Mouse (Mus musculus) heart, postnatal 0 days (tissue): Measurements from ENCODE around the gene Yju2. TPM values are rescaled to one million over a fixed set of nuclear protein-coding genes. Genes with fewer than 3 reads are reported as not detected.

ENCODE experiments used
- ATAC-seq: fragments of 200-750 bp; cut with Nextera tagmentation; 2 replicates; pipeline ENCODE4 v1.8.0; 2017; ENCODE audit warnings: low read depth, moderate number of reproducible peaks, moderate library complexity; ENCODE audit not compliant: insufficient read depth
- DNase-seq: peaks from one replicate; pipeline ENCODE4 v3.0.0-alpha.2; 2016; ENCODE audit warnings: low spot score
- H3K27ac ChIP-seq: fragments of 300-500 bp; sonication (generic); 2 replicates; pipeline ENCODE4 v1.5.1; 2014; ENCODE audit warnings: low read depth, mild to moderate bottlenecking
- H3K27me3 ChIP-seq: fragments of 300-500 bp; sonication (generic); 2 replicates; pipeline ENCODE4 v1.6.1; 2014; ENCODE audit warnings: low read length, mixed read lengths; ENCODE audit not compliant: control insufficient read depth, insufficient read depth
- H3K36me3 ChIP-seq: fragments of 300-500 bp; sonication (generic); replicated peaks from 2 replicates; pipeline ENCODE4 v1.6.1; 2014; ENCODE audit warnings: low read length, mixed read lengths; ENCODE audit not compliant: control insufficient read depth, insufficient read depth
- H3K4me1 ChIP-seq: fragments of 300-500 bp; sonication (generic); 2 replicates; pipeline ENCODE4 v1.6.1; 2014; ENCODE audit warnings: antibody characterized with exemption; ENCODE audit not compliant: control insufficient read depth, insufficient read depth
- H3K4me2 ChIP-seq: fragments of 300-500 bp; sonication (generic); 2 replicates; pipeline ENCODE4 v1.6.1; 2014; ENCODE audit warnings: low read depth, mild to moderate bottlenecking, low read length, moderate library complexity
- H3K4me3 ChIP-seq: fragments of 300-500 bp; sonication (generic); 2 replicates; pipeline ENCODE4 v1.5.1; 2014; ENCODE audit warnings: low read depth, low read length
- H3K9ac ChIP-seq: fragments of 300-500 bp; sonication (generic); replicated peaks from 2 replicates; pipeline ENCODE4 v1.6.1; 2014; ENCODE audit warnings: low read depth, low read length, mixed read lengths
- H3K9me3 ChIP-seq: fragments of 300-500 bp; sonication (generic); replicated peaks from 2 replicates; pipeline ENCODE4 v1.6.1; 2016; ENCODE audit warnings: low read length; ENCODE audit not compliant: control insufficient read depth
- CTCF ChIP-seq: IDR thresholded peaks from 2 replicates; pipeline ENCODE4 v1.5.1; 2016; ENCODE audit warnings: antibody characterized with exemption, control low read depth, low read depth
- EP300 ChIP-seq: IDR thresholded peaks from 2 replicates; pipeline ENCODE4 v1.6.1; 2016; ENCODE audit warnings: antibody characterized with exemption, low read depth
- WGBS: fragments of 180-500 bp; shearing (Covaris S2); extraction: QIAGEN DNeasy Blood & Tissue Kit; methylation state at CpG from one replicate; pipeline ENCODE4 v1.1.7; 2014; 5-methylcytosine and 5-hydroxymethylcytosine counted together
- polyA plus RNA-seq: library from polyadenylated mRNA; unstranded; fragments of >200 nt; fragmentation: Nextera tagmentation; extraction: Ambion mirVana; gene quantifications from 2 replicates; pipeline ENCODE4 v1.2.1, GENCODE M21; 2015
- total RNA-seq: library from RNA; depleted of rRNA; stranded (reverse); fragments of >200 nt; gene quantifications from 2 replicates; pipeline ENCODE4 v1.2.3, GENCODE M21; 2014; ENCODE audit warnings: low replicate concordance; rRNA removed

Yju2 gene
- total and polyA plus RNA-seq, 2 experiments from 2014 or later, result 6.4 to 12.8 TPM

DNA sequence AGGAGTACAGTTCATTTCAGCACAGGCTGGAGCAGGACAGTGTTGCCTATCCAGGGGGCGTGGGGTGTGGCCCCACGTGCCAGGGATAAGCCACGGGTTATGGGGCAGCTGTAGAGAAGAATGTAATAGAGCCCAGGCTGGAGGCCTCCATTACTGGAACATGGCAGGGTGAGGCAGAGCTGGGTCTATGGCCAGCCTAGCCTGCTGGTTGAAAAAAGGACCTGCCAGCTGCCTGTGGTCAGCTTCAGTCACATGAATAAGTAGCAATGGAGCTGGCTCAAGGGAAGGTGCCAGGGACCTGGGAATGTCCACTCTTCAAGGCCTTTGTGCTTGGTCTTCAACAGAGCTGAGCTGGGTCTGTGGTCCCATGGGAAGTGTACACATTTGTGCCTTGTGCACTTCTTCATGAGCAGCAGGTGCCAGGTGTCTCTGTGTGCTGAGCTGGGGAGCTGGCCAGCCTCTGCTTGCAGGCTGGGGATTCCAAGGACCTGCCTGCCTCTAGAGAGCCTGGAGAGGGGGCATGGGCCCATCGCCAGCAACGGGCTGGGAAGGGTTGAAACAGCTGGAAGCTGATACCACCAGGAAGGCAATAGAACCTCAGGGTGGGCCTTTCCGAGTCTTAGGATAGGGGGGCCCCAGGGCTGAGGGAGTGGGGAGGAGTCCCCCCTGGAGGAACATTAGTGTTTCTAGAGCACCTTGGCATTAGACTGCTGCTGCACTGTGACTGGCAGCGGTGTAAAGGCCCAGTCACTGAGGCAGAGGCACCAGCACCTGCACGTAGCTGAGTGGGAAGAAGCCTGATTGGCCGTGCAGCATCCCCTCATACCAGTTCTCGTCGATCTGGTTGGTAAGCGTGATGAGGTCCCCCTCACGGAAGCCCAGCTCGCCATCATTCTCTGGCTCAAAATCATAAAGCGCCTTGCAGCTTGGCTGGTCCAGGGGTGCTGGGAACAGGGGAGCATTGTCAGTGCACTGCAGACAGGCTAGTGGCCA, 58.2 kb downstream of the Yju2 start:
- Histone ChIP-seq H3K27ac (no peak overlapping the region), H3K4me2 (no peak overlapping the region), H3K27me3 (no peaks in the 10 kb centered on the region), H3K9ac (no peak overlapping the region), H3K4me3 (no peak overlapping the region), H3K4me1 (no peaks in the 10 kb centered on the region), H3K36me3 (peaks cover 62% of the 10 kb centered on the region), H3K9me3 (no peaks in the 10 kb centered on the region)
- TF ChIP-seq CTCF, result no peak
- DNase-seq (no peak), ATAC-seq (no peak)
- WGBS, result 79% methylated on average over 15 of the region's 15 CpGs

DNA sequence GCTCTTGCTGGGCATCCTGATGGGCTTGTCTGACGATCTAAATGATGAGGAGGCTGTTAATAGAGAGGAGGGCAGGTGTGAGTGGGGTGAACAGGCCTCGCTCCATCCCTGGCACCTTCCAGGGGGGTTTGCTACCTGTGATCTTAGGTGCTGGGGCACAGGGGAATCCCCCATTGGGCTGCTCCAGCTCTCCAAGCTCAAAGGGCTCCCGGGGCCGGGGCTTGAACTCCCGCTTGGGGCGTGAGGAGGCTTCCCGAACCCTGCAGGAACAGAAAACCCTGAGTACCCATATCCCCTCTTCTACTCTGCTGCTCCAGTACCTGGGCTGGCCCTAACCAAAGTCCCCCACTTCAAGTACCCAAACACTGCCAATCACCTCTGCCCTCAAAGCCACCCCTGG, 58.9 kb downstream of the Yju2 start:
- Histone ChIP-seq H3K27ac (no peak overlapping the region), H3K27me3 (no peaks in the 10 kb centered on the region), H3K4me1 (peaks cover 7% of the 10 kb centered on the region), H3K9ac (no peak overlapping the region), H3K36me3 (peaks cover 56% of the 10 kb centered on the region), H3K4me2 (no peak overlapping the region), H3K9me3 (no peaks in the 10 kb centered on the region), H3K4me3 (no peak overlapping the region)
- ATAC-seq (no peak), DNase-seq (no peak)
- TF ChIP-seq CTCF (no peak), EP300 (no peak)
- WGBS, result 87% methylated on average over 7 of the region's 7 CpGs

Other genes with a start within 250 kb of the Yju2 start
- gene Pot1b, start 246.5 kb upstream of the Yju2 start, total RNA-seq, result 2.3 and 3.9 TPM in 2 replicates
- 2.8 and 3.3 TPM in 2 replicates for gene Pot1b, start 246.5 kb upstream of the Yju2 start, polyA plus RNA-seq
- gene Adgre4, start 209.1 kb upstream of the Yju2 start, total RNA-seq, result 0.04 and 0.08 TPM in 2 replicates
- 0.20 and 0.23 TPM in 2 replicates for gene Adgre4, start 209.1 kb upstream of the Yju2 start, polyA plus RNA-seq
- gene Zfp119a, start 80.2 kb upstream of the Yju2 start, total RNA-seq, result 0.08 and 4.4 TPM in 2 replicates
- gene Zfp119a, start 80.2 kb upstream of the Yju2 start, polyA plus RNA-seq, result 5.4 and 6.0 TPM in 2 replicates
- 3.1 and 8.2 TPM in 2 replicates for gene Zfp959, start 67.0 kb upstream of the Yju2 start, total RNA-seq
- 7.3 and 7.4 TPM in 2 replicates for gene Zfp959, start 67.0 kb upstream of the Yju2 start, polyA plus RNA-seq
- gene Zfp119b, start 9.6 kb upstream of the Yju2 start, total RNA-seq, result 2.9 and 3.8 TPM in 2 replicates
- 5.6 and 6.8 TPM in 2 replicates for gene Zfp119b, start 9.6 kb upstream of the Yju2 start, polyA plus RNA-seq
- gene Ebi3, start 6.5 kb upstream of the Yju2 start, total RNA-seq, result not detected in 2 replicates
- 0.37 and 1.1 TPM in 2 replicates for gene Ebi3, start 6.5 kb upstream of the Yju2 start, polyA plus RNA-seq
- 7.5 and 11.7 TPM in 2 replicates for gene Shd, start 11.4 kb downstream of the Yju2 start, total RNA-seq
- 5.0 and 5.7 TPM in 2 replicates for gene Shd, start 11.4 kb downstream of the Yju2 start, polyA plus RNA-seq
- not detected in 2 replicates for gene Fsd1, start 27.4 kb downstream of the Yju2 start, total RNA-seq
- gene Fsd1, start 27.4 kb downstream of the Yju2 start, polyA plus RNA-seq, result 0.26 and 0.51 TPM in 2 replicates
- gene Stap2, start 46.5 kb downstream of the Yju2 start, total RNA-seq, result 14.3 and 23.7 TPM in 2 replicates
- gene Stap2, start 46.5 kb downstream of the Yju2 start, polyA plus RNA-seq, result 16.0 and 17.2 TPM in 2 replicates
- 100 and 114 TPM in 2 replicates for gene Mpnd, start 46.6 kb downstream of the Yju2 start, total RNA-seq
- gene Mpnd, start 46.6 kb downstream of the Yju2 start, polyA plus RNA-seq, result 42.5 and 42.9 TPM in 2 replicates
- gene Sh3gl1, start 77.5 kb downstream of the Yju2 start, total RNA-seq, result 45.8 and 61.1 TPM in 2 replicates
- 43.5 and 49.5 TPM in 2 replicates for gene Sh3gl1, start 77.5 kb downstream of the Yju2 start, polyA plus RNA-seq
- 2.8 and 8.3 TPM in 2 replicates for gene Chaf1a, start 81.3 kb downstream of the Yju2 start, total RNA-seq
- 2.9 and 3.0 TPM in 2 replicates for gene Chaf1a, start 81.3 kb downstream of the Yju2 start, polyA plus RNA-seq
- gene Ubxn6, start 115.9 kb downstream of the Yju2 start, total RNA-seq, result 67.5 and 68.1 TPM in 2 replicates
- gene Ubxn6, start 115.9 kb downstream of the Yju2 start, polyA plus RNA-seq, result 56.2 and 58.2 TPM in 2 replicates
- 23.9 and 35.9 TPM in 2 replicates for gene Hdgfl2, start 120.5 kb downstream of the Yju2 start, total RNA-seq
- 52.1 TPM in 2 replicates for gene Hdgfl2, start 120.5 kb downstream of the Yju2 start, polyA plus RNA-seq
- 47.4 and 88.5 TPM in 2 replicates for gene Plin4, start 150.7 kb downstream of the Yju2 start, total RNA-seq
- gene Plin4, start 150.7 kb downstream of the Yju2 start, polyA plus RNA-seq, result 5.9 and 9.4 TPM in 2 replicates
- 23.3 and 58.8 TPM in 2 replicates for gene Plin5, start 158.5 kb downstream of the Yju2 start, total RNA-seq
- gene Plin5, start 158.5 kb downstream of the Yju2 start, polyA plus RNA-seq, result 55.7 and 58.3 TPM in 2 replicates
- gene Lrg1, start 162.9 kb downstream of the Yju2 start, total RNA-seq, result 4.5 and 5.1 TPM in 2 replicates
- 9.0 and 10.0 TPM in 2 replicates for gene Lrg1, start 162.9 kb downstream of the Yju2 start, polyA plus RNA-seq
- 7.9 and 10.4 TPM in 2 replicates for gene Sema6b, start 181.2 kb downstream of the Yju2 start, total RNA-seq
- 0.81 and 0.93 TPM in 2 replicates for gene Sema6b, start 181.2 kb downstream of the Yju2 start, polyA plus RNA-seq
- gene Tnfaip8l1, start 203.4 kb downstream of the Yju2 start, total RNA-seq, result 3.4 and 16.5 TPM in 2 replicates
- 4.9 and 5.6 TPM in 2 replicates for gene Tnfaip8l1, start 203.4 kb downstream of the Yju2 start, polyA plus RNA-seq
- 42.9 and 43.2 TPM in 2 replicates for gene Mydgf, start 224.8 kb downstream of the Yju2 start, total RNA-seq
- gene Mydgf, start 224.8 kb downstream of the Yju2 start, polyA plus RNA-seq, result 50.2 and 52.0 TPM in 2 replicates